Mouse (Mus musculus) heart, embryonic 16.5 days (tissue): Measurements from ENCODE around the gene Bves. TPM values are rescaled to one million over a fixed set of nuclear protein-coding genes. Genes with fewer than 3 reads are reported as not detected.
A peak's percentile ranks its signal among the peaks of the same experiment; 100 is the strongest.
"Not testable (repeated sequence)": the region's sequence is repeated elsewhere in the genome, so short reads cannot be mapped to it uniquely, and the experiment has no call there.

Source experiments
- ATAC-seq: fragments of 200-750 bp; cut with Nextera tagmentation; replicated peaks from 2 replicates; pipeline ENCODE4 v1.8.0; 2017; ENCODE audit warnings: moderate number of reproducible peaks; ENCODE audit not compliant: insufficient read depth, low FRiP score; ENCODE audit errors: extremely low read depth
- H3K27ac ChIP-seq: fragments of 300-500 bp; sonication (generic); 2 replicates; pipeline ENCODE4 v1.5.1; 2014; ENCODE audit warnings: mild to moderate bottlenecking, low read length, control low read depth, moderate library complexity
- H3K27me3 ChIP-seq: fragments of 300-500 bp; sonication (generic); 2 replicates; pipeline ENCODE4 v1.6.1; 2014; ENCODE audit warnings: low read length, mixed read lengths; ENCODE audit not compliant: control insufficient read depth, insufficient read depth
- H3K36me3 ChIP-seq: fragments of 300-500 bp; sonication (generic); 2 replicates; pipeline ENCODE4 v1.6.1; 2014; ENCODE audit not compliant: control insufficient read depth, insufficient read depth
- H3K4me1 ChIP-seq: fragments of 300-500 bp; sonication (generic); 2 replicates; pipeline ENCODE4 v1.6.1; 2014; ENCODE audit warnings: low read length, mixed read lengths; ENCODE audit not compliant: control insufficient read depth, insufficient read depth
- H3K4me2 ChIP-seq: fragments of 300-500 bp; sonication (generic); 2 replicates; pipeline ENCODE4 v1.6.1; 2014; ENCODE audit warnings: low read depth, mild to moderate bottlenecking, control low read depth, low read length
- H3K4me3 ChIP-seq: fragments of 300-500 bp; sonication (generic); 2 replicates; pipeline ENCODE4 v1.5.1; 2014; ENCODE audit warnings: mild to moderate bottlenecking, control low read depth, low read length
- H3K9ac ChIP-seq: fragments of 300-500 bp; sonication (generic); 2 replicates; pipeline ENCODE4 v1.6.1; 2014; ENCODE audit warnings: low read length, control low read depth
- H3K9me3 ChIP-seq: fragments of 300-500 bp; sonication (generic); replicated peaks from 2 replicates; pipeline ENCODE4 v1.6.1; 2016; ENCODE audit warnings: low read length; ENCODE audit not compliant: control insufficient read depth
- WGBS: fragments of 180-500 bp; shearing (Covaris S2); extraction: QIAGEN DNeasy Blood & Tissue Kit; methylation state at CpG from one replicate; pipeline ENCODE4 v1.1.7; 2014; 5-methylcytosine and 5-hydroxymethylcytosine counted together
- polyA plus RNA-seq: library from polyadenylated mRNA; unstranded; fragments of >200 nt; fragmentation: Nextera tagmentation; extraction: Ambion mirVana; gene quantifications from 2 replicates; pipeline ENCODE4 v1.2.1, GENCODE M21; 2015

Bves gene
- polyA plus RNA-seq, 1 experiment from 2014 or later, result 116 TPM

DNA sequence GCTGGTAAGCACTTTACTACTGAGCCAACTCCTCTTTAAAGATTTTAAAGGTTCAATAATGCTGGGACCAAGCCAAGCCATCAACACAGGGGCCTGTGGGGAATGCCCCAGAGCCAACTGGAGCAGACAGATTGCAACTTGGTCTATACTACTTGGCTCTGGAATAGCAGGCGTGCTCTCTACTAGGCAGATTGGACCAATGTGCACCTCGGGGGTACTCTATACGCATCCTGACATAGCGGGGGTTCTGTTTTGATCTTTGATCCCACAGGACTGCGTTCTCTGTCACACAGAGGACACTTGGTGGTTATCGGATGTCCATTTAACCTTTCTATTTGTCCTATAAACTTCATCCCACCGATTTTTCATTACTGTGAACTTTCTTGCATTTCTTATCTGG is 647 bp upstream of the Bves start:
- Histone ChIP-seq H3K4me2 (peak overlapping the region; percentile 72), H3K36me3 (no peaks in the 10 kb centered on the region), H3K9ac (peak overlapping the region; percentile 78), H3K27me3 (peaks cover 7% of the 10 kb centered on the region; the same call in 1 of the 2 replicates), H3K4me3 (peak overlapping the region; percentile 57), H3K27ac (peak overlapping the region; percentile 91), H3K4me1 (peaks cover 12% of the 10 kb centered on the region), H3K9me3 (no peaks in the 10 kb centered on the region)
- ATAC-seq, result no peak
- 42% methylated on average over 7 of the region's 7 CpGs for WGBS

DNA sequence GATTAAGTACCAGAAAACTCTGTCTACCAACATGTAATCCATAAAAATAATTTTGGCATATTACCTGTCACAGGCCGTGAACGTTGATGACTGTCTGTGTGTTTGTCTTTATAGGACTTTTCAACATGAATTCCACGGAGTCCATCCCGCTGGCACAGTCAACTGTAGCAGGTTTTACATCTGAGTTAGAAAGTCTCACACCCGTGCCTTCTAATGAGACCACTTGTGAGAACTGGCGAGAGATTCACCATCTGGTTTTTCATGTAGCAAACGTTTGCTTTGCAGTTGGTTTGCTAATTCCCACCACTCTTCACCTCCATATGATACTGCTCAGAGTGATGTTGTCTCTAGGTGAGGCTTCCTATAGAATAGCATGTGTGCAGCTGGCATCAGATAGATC is 3.5 kb downstream of the Bves start:
- H3K4me2 ChIP-seq, result peak overlapping the region; percentile 58
- 51% methylated on average over 7 of the region's 7 CpGs for WGBS
- H3K27me3 ChIP-seq, result peaks cover 7% of the 10 kb centered on the region; the same call in 1 of the 2 replicates
- peak overlapping the region; percentile 34 for H3K27ac ChIP-seq
- H3K4me1 ChIP-seq, result peaks cover 12% of the 10 kb centered on the region
- H3K9ac ChIP-seq, result peak overlapping the region; percentile 42
- peak overlapping the region; percentile 26 for H3K4me3 ChIP-seq
- no peak for ATAC-seq
- peaks cover 20% of the 10 kb centered on the region for H3K36me3 ChIP-seq
- H3K9me3 ChIP-seq, result peaks cover 3% of the 10 kb centered on the region

DNA sequence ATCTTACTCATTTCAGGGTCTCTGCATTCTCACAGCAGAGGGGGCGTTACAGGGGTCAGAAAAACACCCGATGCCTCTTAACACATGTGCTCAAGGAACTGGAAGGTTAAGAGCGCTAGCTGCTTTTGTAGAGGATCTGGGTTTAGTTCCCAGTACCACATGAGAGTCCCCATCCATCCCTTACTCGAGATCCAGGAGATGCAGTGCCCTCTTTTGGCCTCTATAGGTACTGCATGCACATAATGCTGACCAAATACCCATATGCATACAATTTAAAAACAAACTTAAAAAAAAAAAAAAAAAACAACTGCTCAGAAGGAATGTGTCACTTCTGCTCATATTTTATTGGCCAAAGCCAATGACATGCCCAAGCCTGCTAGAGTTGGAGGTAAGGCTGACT is 8.8 kb downstream of the Bves start:
- WGBS, result 92% methylated on average over 4 of the region's 4 CpGs
- H3K4me3 ChIP-seq, result no peak overlapping the region
- no peak for ATAC-seq
- H3K27me3 ChIP-seq, result no peaks in the 10 kb centered on the region
- H3K4me2 ChIP-seq, result no peak overlapping the region
- H3K9me3 ChIP-seq, result peaks cover 6% of the 10 kb centered on the region
- H3K27ac ChIP-seq, result no peak overlapping the region
- H3K4me1 ChIP-seq, result peaks cover 3% of the 10 kb centered on the region
- peaks cover 46% of the 10 kb centered on the region for H3K36me3 ChIP-seq
- H3K9ac ChIP-seq, result no peak overlapping the region

DNA sequence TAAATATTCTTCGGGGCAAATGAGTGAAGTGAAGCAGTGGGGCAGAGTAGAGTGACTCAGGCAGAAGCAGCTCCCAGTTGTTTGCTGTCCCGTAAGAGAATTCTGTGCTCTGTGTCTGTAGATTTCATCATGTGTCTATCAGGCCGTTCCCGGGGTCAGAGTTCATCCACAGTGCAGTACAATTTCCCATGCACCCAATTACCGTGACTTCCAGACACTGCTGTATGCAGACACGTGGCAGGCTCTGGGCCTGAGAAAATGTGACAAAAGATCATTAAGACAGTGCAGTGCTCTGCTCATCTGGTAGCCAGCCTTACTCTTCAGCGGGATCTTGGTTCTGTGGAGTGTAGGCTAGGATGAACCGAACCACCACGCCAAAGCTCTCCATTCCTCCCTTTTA is 9.6 kb downstream of the Bves start:
- H3K27me3 ChIP-seq, result no peaks in the 10 kb centered on the region
- no peaks in the 10 kb centered on the region; the same call in 1 of the 2 replicates for H3K4me1 ChIP-seq
- H3K4me2 ChIP-seq, result no peak overlapping the region
- H3K4me3 ChIP-seq, result no peak overlapping the region
- H3K36me3 ChIP-seq, result peaks cover 46% of the 10 kb centered on the region
- no peak overlapping the region for H3K27ac ChIP-seq
- 86% methylated on average over 9 of the region's 9 CpGs for WGBS
- H3K9me3 ChIP-seq, result peaks cover 6% of the 10 kb centered on the region
- no peak for ATAC-seq
- H3K9ac ChIP-seq, result no peak overlapping the region

DNA sequence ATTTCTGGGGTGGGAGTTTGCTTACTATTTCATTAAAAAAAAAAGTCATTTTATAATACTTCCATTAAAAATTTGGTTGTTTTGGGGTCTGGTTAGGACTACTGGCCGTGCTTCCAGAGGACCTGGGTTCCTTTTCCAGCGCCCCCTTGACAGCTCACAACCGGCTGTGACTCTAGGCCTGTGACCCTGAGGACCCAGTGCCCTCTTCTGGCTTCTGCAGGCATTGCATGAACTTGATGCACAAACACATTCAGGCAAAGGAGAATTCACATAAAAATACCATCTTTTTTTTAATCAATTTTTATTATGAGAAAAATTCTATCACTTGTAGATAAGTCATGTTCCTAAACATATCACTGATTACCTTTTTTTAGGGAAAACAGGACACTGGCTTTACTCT is 12.6 kb downstream of the Bves start:
- ATAC-seq, H3K4me1 ChIP-seq, H3K4me3 ChIP-seq, H3K9ac ChIP-seq, H3K27me3 ChIP-seq, H3K9me3 ChIP-seq, H3K4me2 ChIP-seq, H3K27ac ChIP-seq: not testable (repeated sequence)
- H3K36me3 ChIP-seq, result peaks cover 42% of the 10 kb centered on the region
- WGBS, result 82% methylated on average over 3 of the region's 3 CpGs

DNA sequence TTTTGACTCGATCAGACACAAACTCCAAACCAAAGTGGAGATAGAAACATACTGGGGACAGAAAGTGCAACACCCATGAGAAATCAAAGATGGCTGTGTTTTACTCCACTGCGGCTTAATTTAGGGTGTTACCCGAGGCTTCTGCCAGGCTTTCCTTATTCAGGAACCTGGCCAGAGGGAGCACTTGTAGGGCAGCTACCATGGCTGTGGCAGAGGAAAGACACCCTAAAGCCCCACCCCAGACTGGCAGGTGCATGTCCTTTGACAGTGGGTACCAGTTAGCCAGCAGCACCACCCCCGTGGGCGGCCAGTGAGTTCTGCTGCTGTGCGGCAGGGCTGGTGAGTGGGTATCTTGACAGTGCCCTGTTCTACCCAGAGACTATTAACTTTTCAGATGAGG is 20.5 kb downstream of the Bves start:
- no peaks in the 10 kb centered on the region for H3K27me3 ChIP-seq
- H3K4me3 ChIP-seq, result no peak overlapping the region
- H3K9ac ChIP-seq, result no peak overlapping the region
- H3K27ac ChIP-seq, result no peak overlapping the region
- peaks cover 28% of the 10 kb centered on the region for H3K36me3 ChIP-seq
- 89% methylated on average over 6 of the region's 6 CpGs for WGBS
- no peaks in the 10 kb centered on the region for H3K4me1 ChIP-seq
- no peak overlapping the region for H3K4me2 ChIP-seq
- no peaks in the 10 kb centered on the region for H3K9me3 ChIP-seq
- ATAC-seq, result no peak

DNA sequence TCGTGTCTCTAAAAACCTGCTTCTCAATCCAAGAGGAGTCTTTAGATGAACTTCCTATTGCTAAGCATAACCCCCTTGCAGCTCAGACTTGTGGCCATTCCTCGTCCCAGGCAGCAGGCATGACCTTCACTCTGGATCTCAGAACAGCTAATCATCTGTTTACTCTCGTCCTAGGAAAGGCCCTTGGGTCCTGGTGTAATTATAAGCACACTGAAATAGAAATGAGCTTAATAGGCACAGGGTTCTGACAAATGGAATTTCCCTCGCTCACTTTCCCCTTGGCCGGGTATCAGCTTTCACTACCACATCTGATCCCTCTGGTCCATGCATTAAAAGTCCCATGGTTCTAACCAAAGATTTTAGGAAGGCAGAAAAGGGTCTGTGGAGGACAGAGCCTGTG is 27.8 kb downstream of the Bves start:
- H3K9me3 ChIP-seq, result no peaks in the 10 kb centered on the region
- H3K27ac ChIP-seq, result peak overlapping the region; percentile 90
- 31% methylated on average over 5 of the region's 5 CpGs for WGBS
- H3K27me3 ChIP-seq, result no peaks in the 10 kb centered on the region
- no peak overlapping the region for H3K4me3 ChIP-seq
- H3K4me1 ChIP-seq, result peaks cover 24% of the 10 kb centered on the region
- ATAC-seq, result peak; percentile 61
- H3K4me2 ChIP-seq, result no peak overlapping the region; the same call in 1 of the 2 replicates
- peaks cover 12% of the 10 kb centered on the region for H3K36me3 ChIP-seq
- H3K9ac ChIP-seq, result peak overlapping the region; percentile 28; the same call in 1 of the 2 replicates

DNA sequence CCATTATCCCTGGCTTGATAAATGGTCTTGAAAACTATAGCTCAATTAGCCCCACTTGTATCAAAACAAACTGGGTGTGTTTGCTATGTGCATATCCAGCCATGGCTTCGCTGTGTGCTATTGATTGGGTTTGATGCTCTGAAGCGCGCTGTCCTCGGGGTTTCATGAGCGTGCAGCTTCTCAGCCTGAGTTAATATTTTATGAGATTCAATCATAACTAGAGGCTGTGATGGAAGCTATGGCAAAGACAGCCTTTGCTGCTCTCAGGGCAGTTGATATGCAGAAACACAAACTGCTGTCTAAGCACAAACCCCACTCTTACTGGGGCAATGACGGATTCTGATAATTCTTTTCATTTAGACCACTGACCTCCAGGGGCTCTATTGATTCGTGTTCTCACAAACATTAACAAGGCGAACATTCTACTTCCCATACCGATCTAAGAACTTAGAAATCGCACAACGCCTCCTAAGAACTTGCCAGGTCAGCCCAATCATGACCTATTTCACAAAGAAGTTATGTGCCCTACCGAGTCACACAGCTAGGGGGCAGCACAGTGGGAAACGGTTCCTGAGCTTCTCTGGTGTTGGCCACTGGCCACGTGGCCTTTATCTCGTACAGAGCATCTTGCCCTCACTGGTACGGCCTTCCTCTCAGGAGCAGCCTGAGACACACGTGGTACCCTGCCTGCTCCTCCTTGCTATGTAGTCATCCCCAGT is 31.6 kb downstream of the Bves start:
- peaks cover 15% of the 10 kb centered on the region for H3K4me1 ChIP-seq
- peaks cover 11% of the 10 kb centered on the region; the same call in 1 of the 2 replicates for H3K36me3 ChIP-seq
- 83% methylated on average over 17 of the region's 17 CpGs for WGBS
- no peak overlapping the region for H3K4me2 ChIP-seq
- no peak for ATAC-seq
- H3K4me3 ChIP-seq, result no peak overlapping the region
- H3K9ac ChIP-seq, result no peak overlapping the region
- no peak overlapping the region for H3K27ac ChIP-seq
- H3K9me3 ChIP-seq, result no peaks in the 10 kb centered on the region
- no peaks in the 10 kb centered on the region for H3K27me3 ChIP-seq

DNA sequence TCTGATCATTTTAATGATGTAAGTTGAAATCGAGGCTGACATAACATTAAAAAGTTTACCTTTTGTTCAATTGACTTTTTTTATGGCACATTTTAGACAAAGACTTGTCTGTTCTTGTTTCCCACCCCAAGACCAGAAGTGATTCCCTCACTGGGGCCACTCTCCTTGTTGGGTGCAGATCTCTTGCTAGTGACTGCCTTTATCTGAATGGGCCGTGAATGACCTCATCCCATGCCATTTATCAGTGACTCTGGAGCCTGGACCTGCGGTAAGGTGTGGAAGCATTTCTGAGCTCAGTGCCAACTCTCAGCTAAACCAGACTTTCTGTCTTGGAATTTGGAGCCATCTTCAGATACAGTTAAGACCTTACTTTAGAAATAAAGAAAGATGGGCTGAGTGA is 34.1 kb downstream of the Bves start:
- Histone ChIP-seq H3K36me3 (peaks cover 11% of the 10 kb centered on the region; the same call in 1 of the 2 replicates), H3K4me3 (no peak overlapping the region), H3K9ac (no peak overlapping the region), H3K9me3 (no peaks in the 10 kb centered on the region), H3K4me2 (no peak overlapping the region), H3K4me1 (no peaks in the 10 kb centered on the region; the same call in 1 of the 2 replicates), H3K27me3 (no peaks in the 10 kb centered on the region), H3K27ac (no peak overlapping the region; the same call in 1 of the 2 replicates)
- WGBS, result 40% methylated on average over 3 of the region's 3 CpGs
- ATAC-seq, result no peak
